Mouse (Mus musculus): ENCODE measurements around the gene Gpr37l1. TPM values are rescaled to one million over a fixed set of nuclear protein-coding genes. Genes with fewer than 3 reads are reported as not detected.

Gpr37l1 gene
- polyA plus RNA-seq, 1 experiment from 2014 or later = not detected

DNA sequence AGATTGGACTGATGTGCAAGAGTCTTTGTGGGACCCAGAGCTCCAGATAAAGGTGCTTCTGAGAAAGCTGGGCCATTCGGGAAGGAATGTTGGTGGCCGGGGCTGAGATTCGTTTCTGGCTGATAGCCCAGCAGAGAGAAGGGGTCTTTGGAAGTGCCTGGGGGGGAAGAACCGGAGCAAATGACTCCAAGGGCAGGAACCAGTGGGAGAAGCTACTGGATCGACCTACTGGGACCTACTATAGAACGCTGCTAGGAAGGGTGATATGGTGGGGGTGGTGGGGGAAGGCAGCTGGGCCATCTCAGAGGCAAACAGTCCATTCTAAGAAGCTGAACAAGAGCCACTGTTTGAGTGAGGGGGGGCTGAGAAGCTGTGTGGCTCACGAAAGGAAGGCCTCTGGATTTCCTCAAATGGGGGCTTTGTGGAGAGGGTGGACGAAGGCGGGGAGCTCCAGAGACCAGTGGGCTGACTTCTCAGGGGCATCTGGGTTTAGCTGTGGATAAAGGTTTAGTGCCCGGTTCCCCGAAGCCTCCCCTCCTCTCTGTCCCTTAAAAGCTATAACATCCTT is 7.8 kb downstream of the Gpr37l1 start:
- Histone ChIP-seq H3K9me3 (replicated peaks; ENCODE audit: control insufficient read depth, low read length) (no peaks in the 10 kb centered on the region), H3K27ac (ENCODE audit: low read length) (no peak overlapping the region), H3K27me3 (ENCODE audit: control insufficient read depth, insufficient read depth, low read depth, low read length) (no peaks in the 10 kb centered on the region), H3K4me3 (ENCODE audit: low read depth, low read length) (no peak overlapping the region), H3K9ac (ENCODE audit: low read depth, low read length) (no peak overlapping the region), H3K4me1 (ENCODE audit: control insufficient read depth, low read depth, low read length) (peaks cover 7% of the 10 kb centered on the region), H3K36me3 (ENCODE audit: control insufficient read depth, insufficient read depth) (no peaks in the 10 kb centered on the region), H3K4me2 (ENCODE audit: low read depth, low read length) (no peak overlapping the region)
- ATAC-seq (ENCODE audit: low read depth) = no peak
- 65% methylated on average over 11 of the region's 11 CpGs for WGBS (ENCODE audit: insufficient replicate concordance)

- Histone ChIP-seq H3K4me1 (ENCODE audit: control insufficient read depth, low read depth, low read length) (peaks cover 13% of the 10 kb centered on the region), H3K4me3 (ENCODE audit: low read depth, low read length) (no peak overlapping the region), H3K9me3 (replicated peaks; ENCODE audit: control insufficient read depth, low read length) (no peaks in the 10 kb centered on the region), H3K27ac (ENCODE audit: low read length) (no peak overlapping the region), H3K4me2 (ENCODE audit: low read depth, low read length) (no peak overlapping the region), H3K9ac (ENCODE audit: low read depth, low read length) (no peak overlapping the region), H3K27me3 (ENCODE audit: control insufficient read depth, insufficient read depth, low read depth, low read length) (no peaks in the 10 kb centered on the region), H3K36me3 (ENCODE audit: control insufficient read depth, insufficient read depth) (no peaks in the 10 kb centered on the region)
- no peak for ATAC-seq (ENCODE audit: low read depth)
- 58% methylated on average over 7 of the region's 7 CpGs for whole genome bisulfite sequencing (ENCODE audit: insufficient replicate concordance)
Observed at GRCm38 (mm10) chr1:135159074-135159473, 8.4 kb downstream of the Gpr37l1 start.

GRCm38 (mm10) chr1:135158633-135159032 is 8.8 kb downstream of the Gpr37l1 start:
- Histone ChIP-seq H3K27ac (ENCODE audit: low read length) (no peak overlapping the region), H3K9ac (ENCODE audit: low read depth, low read length) (no peak overlapping the region), H3K9me3 (replicated peaks; ENCODE audit: control insufficient read depth, low read length) (no peaks in the 10 kb centered on the region), H3K4me2 (ENCODE audit: low read depth, low read length) (no peak overlapping the region), H3K4me1 (ENCODE audit: control insufficient read depth, low read depth, low read length) (peaks cover 15% of the 10 kb centered on the region), H3K36me3 (ENCODE audit: control insufficient read depth, insufficient read depth) (no peaks in the 10 kb centered on the region), H3K4me3 (ENCODE audit: low read depth, low read length) (no peak overlapping the region), H3K27me3 (ENCODE audit: control insufficient read depth, insufficient read depth, low read depth, low read length) (no peaks in the 10 kb centered on the region)
- WGBS (ENCODE audit: insufficient replicate concordance) = 65% methylated on average over 5 of the region's 5 CpGs
- no peak for ATAC-seq (ENCODE audit: low read depth)

- WGBS (ENCODE audit: insufficient replicate concordance) = 67% methylated on average over 6 of the region's 6 CpGs
- H3K27me3 ChIP-seq (ENCODE audit: control insufficient read depth, insufficient read depth, low read depth, low read length) = no peaks in the 10 kb centered on the region
- H3K4me3 ChIP-seq (ENCODE audit: low read depth, low read length) = no peak overlapping the region
- no peak for ATAC-seq (ENCODE audit: low read depth)
- H3K4me2 ChIP-seq (ENCODE audit: low read depth, low read length) = no peak overlapping the region
- H3K9ac ChIP-seq (ENCODE audit: low read depth, low read length) = no peak overlapping the region
- H3K9me3 ChIP-seq (replicated peaks; ENCODE audit: control insufficient read depth, low read length) = no peaks in the 10 kb centered on the region
- no peak overlapping the region for H3K27ac ChIP-seq (ENCODE audit: low read length)
- H3K4me1 ChIP-seq (ENCODE audit: control insufficient read depth, low read depth, low read length) = peaks cover 15% of the 10 kb centered on the region
- no peaks in the 10 kb centered on the region; the same call in 1 of the 2 replicates for H3K36me3 ChIP-seq (ENCODE audit: control insufficient read depth, insufficient read depth)
Observed at GRCm38 (mm10) chr1:135156300-135156699, 11.2 kb downstream of the Gpr37l1 start.

DNA sequence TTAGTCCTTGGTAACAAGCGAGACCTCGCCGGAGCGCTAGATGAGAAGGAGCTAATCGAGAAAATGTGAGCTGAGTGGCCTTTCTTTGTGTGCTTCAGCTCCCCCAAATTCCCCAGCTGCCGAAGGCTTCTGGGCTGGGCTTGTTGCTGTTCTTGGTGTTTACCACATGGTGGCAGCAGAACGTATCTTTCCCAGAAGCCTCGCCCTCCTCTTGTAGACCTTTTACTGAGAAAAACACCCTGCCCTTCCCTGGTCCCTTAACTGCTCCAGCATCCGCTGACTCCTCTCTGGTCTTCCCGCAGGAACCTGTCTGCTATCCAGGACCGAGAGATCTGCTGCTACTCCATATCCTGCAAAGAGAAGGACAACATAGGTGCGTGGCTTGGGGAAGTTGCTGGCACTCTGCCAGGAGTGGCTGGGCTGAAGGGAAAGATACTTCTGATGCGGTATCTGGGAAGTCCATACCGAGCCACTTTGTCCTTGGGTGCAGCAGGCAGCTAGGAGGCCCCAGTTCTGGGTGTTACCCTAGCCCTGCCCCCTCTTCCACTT is 13.0 kb downstream of the Gpr37l1 start:
- 7% methylated on average over 14 of the region's 14 CpGs for WGBS (ENCODE audit: insufficient replicate concordance)
- no peaks in the 10 kb centered on the region for H3K9me3 ChIP-seq (replicated peaks; ENCODE audit: control insufficient read depth, low read length)
- no peaks in the 10 kb centered on the region for H3K27me3 ChIP-seq (ENCODE audit: control insufficient read depth, insufficient read depth, low read depth, low read length)
- peak overlapping the region; percentile 67 for H3K4me2 ChIP-seq (ENCODE audit: low read depth, low read length)
- H3K4me3 ChIP-seq (ENCODE audit: low read depth, low read length) = peak overlapping the region; percentile 42
- peak overlapping the region; percentile 28; the same call in 1 of the 2 replicates for H3K9ac ChIP-seq (ENCODE audit: low read depth, low read length)
- peak; percentile 84 for ATAC-seq (ENCODE audit: low read depth)
- H3K27ac ChIP-seq (ENCODE audit: low read length) = peak overlapping the region; percentile 64
- H3K36me3 ChIP-seq (ENCODE audit: control insufficient read depth, insufficient read depth) = no peaks in the 10 kb centered on the region; the same call in 1 of the 2 replicates
- peaks cover 15% of the 10 kb centered on the region for H3K4me1 ChIP-seq (ENCODE audit: control insufficient read depth, low read depth, low read length)

DNA sequence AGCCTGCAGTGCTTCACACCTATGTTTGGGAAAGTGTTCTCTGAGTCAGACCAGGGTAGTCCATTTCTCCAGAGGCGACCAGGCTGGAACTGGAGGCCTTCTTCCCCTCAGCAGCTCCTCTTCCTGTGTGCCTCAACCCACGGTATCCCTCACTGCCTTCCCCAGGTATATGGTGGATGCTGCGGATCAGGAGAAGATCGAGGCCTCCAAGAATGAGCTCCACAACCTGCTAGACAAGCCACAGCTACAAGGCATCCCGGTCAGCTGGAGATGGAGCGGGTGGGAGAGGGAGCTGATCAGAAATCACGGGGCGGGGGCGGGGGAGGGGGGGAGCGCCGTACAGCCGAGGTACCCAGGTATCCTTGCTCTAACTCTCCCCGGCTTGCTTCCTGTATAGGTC is 13.5 kb downstream of the Gpr37l1 start:
- H3K9ac ChIP-seq (ENCODE audit: low read depth, low read length) = no peak overlapping the region
- H3K4me1 ChIP-seq (ENCODE audit: control insufficient read depth, low read depth, low read length) = peaks cover 15% of the 10 kb centered on the region
- 51% methylated on average over 13 of the region's 13 CpGs for WGBS (ENCODE audit: insufficient replicate concordance)
- H3K27me3 ChIP-seq (ENCODE audit: control insufficient read depth, insufficient read depth, low read depth, low read length) = no peaks in the 10 kb centered on the region
- peak overlapping the region; percentile 67 for H3K4me2 ChIP-seq (ENCODE audit: low read depth, low read length)
- ATAC-seq (ENCODE audit: low read depth) = no peak
- H3K9me3 ChIP-seq (replicated peaks; ENCODE audit: control insufficient read depth, low read length) = no peaks in the 10 kb centered on the region
- no peak overlapping the region for H3K27ac ChIP-seq (ENCODE audit: low read length)
- no peaks in the 10 kb centered on the region; the same call in 1 of the 2 replicates for H3K36me3 ChIP-seq (ENCODE audit: control insufficient read depth, insufficient read depth)
- no peak overlapping the region for H3K4me3 ChIP-seq (ENCODE audit: low read depth, low read length)

GRCm38 (mm10) chr1:135148996-135149395 is 18.5 kb downstream of the Gpr37l1 start:
- H3K4me1 ChIP-seq (ENCODE audit: control insufficient read depth, low read depth, low read length) = peaks cover 16% of the 10 kb centered on the region
- H3K4me3 ChIP-seq (ENCODE audit: low read depth, low read length) = no peak overlapping the region
- WGBS (ENCODE audit: insufficient replicate concordance) = 62% methylated on average over 5 of the region's 5 CpGs
- no peak for ATAC-seq (ENCODE audit: low read depth)
- no peaks in the 10 kb centered on the region; the same call in 1 of the 2 replicates for H3K36me3 ChIP-seq (ENCODE audit: control insufficient read depth, insufficient read depth)
- H3K27ac ChIP-seq (ENCODE audit: low read length) = no peak overlapping the region
- H3K9ac ChIP-seq (ENCODE audit: low read depth, low read length) = no peak overlapping the region
- no peak overlapping the region for H3K4me2 ChIP-seq (ENCODE audit: low read depth, low read length)
- no peaks in the 10 kb centered on the region for H3K9me3 ChIP-seq (replicated peaks; ENCODE audit: control insufficient read depth, low read length)
- H3K27me3 ChIP-seq (ENCODE audit: control insufficient read depth, insufficient read depth, low read depth, low read length) = no peaks in the 10 kb centered on the region

DNA sequence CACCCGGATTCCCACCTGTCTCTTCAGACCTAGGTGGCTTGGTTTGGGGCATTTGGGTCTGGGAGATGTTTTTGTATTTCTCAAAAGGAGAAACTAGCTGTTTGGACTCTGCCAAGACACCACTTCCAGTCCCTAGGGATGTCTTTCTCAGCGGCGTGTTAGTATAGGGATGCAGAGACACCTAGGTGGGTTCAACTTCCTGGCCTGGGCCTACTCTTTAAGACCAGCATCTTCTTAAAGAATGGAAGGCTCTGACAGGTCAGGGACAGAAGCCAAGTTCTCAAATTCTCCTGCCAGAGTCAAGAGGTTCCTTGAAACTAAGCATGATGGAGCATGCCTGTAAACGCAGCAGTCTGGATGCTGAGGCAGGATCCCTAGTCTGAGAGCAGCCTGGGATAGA is 19.0 kb downstream of the Gpr37l1 start:
- Histone ChIP-seq H3K36me3 (ENCODE audit: control insufficient read depth, insufficient read depth) (no peaks in the 10 kb centered on the region; the same call in 1 of the 2 replicates), H3K4me3 (ENCODE audit: low read depth, low read length) (peak overlapping the region; percentile 80), H3K4me1 (ENCODE audit: control insufficient read depth, low read depth, low read length) (peaks cover 15% of the 10 kb centered on the region), H3K27me3 (ENCODE audit: control insufficient read depth, insufficient read depth, low read depth, low read length) (no peaks in the 10 kb centered on the region), H3K4me2 (ENCODE audit: low read depth, low read length) (peak overlapping the region; percentile 100), H3K27ac (ENCODE audit: low read length) (no peak overlapping the region), H3K9ac (ENCODE audit: low read depth, low read length) (no peak overlapping the region; the same call in 1 of the 2 replicates), H3K9me3 (replicated peaks; ENCODE audit: control insufficient read depth, low read length) (no peaks in the 10 kb centered on the region)
- 81% methylated on average over 4 of the region's 4 CpGs for WGBS (ENCODE audit: insufficient replicate concordance)
- no peak for ATAC-seq (ENCODE audit: low read depth)

DNA sequence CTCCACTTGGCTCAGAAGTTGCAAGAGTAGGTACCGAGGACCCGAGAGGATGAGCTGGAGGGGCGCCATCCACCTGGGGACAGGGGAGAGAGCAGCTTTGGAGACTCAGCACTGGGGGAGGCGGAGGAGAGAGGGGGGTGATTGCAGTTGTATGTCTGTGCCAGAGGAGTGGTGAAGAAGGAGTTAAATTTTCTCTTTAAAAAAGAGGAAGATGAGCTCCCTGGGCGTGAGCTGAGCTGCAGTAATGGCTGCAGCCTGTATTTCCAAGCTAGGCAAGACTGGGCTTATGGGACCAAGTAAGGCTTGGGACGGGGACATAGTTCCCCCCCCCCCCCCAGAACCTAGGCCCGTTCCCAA is 19.8 kb downstream of the Gpr37l1 start:
- Histone ChIP-seq H3K9ac (ENCODE audit: low read depth, low read length) (peak overlapping the region; percentile 86), H3K4me2 (ENCODE audit: low read depth, low read length) (peak overlapping the region; percentile 100), H3K27ac (ENCODE audit: low read length) (peak overlapping the region; percentile 75), H3K4me3 (ENCODE audit: low read depth, low read length) (peak overlapping the region; percentile 80), H3K9me3 (replicated peaks; ENCODE audit: control insufficient read depth, low read length) (no peaks in the 10 kb centered on the region), H3K4me1 (ENCODE audit: control insufficient read depth, low read depth, low read length) (peaks cover 15% of the 10 kb centered on the region), H3K36me3 (ENCODE audit: control insufficient read depth, insufficient read depth) (no peaks in the 10 kb centered on the region; the same call in 1 of the 2 replicates), H3K27me3 (ENCODE audit: control insufficient read depth, insufficient read depth, low read depth, low read length) (no peaks in the 10 kb centered on the region)
- 6% methylated on average over 7 of the region's 7 CpGs for WGBS (ENCODE audit: insufficient replicate concordance)
- ATAC-seq (ENCODE audit: low read depth) = peak; percentile 5; the same call in 1 of the 2 replicates

Data from liver, embryonic 16.5 days (tissue).